Mouse (Mus musculus): Measurements from ENCODE around the gene Ube2l3. TPM values are rescaled to one million over a fixed set of nuclear protein-coding genes. Genes with fewer than 3 reads are reported as not detected.

The Ube2l3 gene
- polyA plus RNA-seq, 1 experiment from 2014 or later: 358 TPM

DNA sequence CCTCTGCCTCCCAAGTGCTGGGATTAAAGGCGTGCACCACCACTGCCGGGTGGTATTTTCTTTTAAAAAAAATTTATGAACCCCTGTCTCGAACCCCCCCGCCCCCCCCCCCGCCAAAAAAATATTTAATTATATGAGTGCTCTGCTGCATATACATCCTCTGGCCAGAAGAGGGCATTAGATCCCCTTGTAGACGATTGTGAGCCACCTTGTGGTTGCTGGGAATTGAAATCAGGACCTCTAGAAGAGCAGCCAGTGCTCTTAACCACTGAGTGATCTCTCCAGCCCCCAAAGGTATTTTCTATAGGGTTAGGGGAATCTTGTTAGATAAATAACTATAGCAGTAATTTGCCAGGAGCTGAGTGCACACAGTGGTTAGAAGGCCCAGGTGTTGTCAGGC is 2.5 kb upstream of the Ube2l3 start:
- no peaks in the 10 kb centered on the region for H3K36me3 ChIP-seq
- peaks cover 21% of the 10 kb centered on the region for H3K27me3 ChIP-seq
- H3K4me3 ChIP-seq: no peak overlapping the region
- no peak for ATAC-seq (ENCODE audit: insufficient number of reproducible peaks, insufficient read depth, low FRiP score, low TSS enrichment)
- H3K4me2 ChIP-seq (replicated peaks): no peak overlapping the region
- H3K9me3 ChIP-seq: no peaks in the 10 kb centered on the region
- H3K4me1 ChIP-seq: peaks cover 18% of the 10 kb centered on the region
- no peak overlapping the region for H3K27ac ChIP-seq
- WGBS: 5% methylated on average over 6 of the region's 6 CpGs
- H3K9ac ChIP-seq: no peak overlapping the region

DNA sequence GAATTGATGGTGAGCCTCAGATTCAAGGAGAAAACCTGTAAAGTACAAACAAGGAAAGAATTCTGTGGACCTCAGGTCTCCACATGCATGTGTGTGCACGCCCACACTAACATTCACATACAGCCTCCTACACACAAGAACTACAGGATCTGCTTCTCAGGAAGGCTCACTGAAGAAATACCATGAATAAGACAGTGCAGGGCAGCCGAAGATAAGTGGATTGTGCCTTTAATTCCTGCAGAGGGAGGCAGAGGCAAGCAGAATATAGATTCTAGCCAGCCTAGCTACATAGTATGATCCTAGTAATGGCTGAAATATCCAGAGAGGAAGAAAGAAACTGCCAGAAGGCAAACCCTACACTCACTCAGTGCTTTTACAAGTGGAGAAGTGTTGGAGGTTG is 472 bp downstream of the Ube2l3 start:
- ATAC-seq (ENCODE audit: insufficient number of reproducible peaks, insufficient read depth, low FRiP score, low TSS enrichment): no peak
- H3K9me3 ChIP-seq: no peaks in the 10 kb centered on the region
- WGBS: 65% methylated on average over 2 of the region's 2 CpGs
- H3K27ac ChIP-seq: no peak overlapping the region
- H3K4me1 ChIP-seq: peaks cover 11% of the 10 kb centered on the region
- H3K4me3 ChIP-seq: no peak overlapping the region
- peak overlapping the region; percentile 71; the same call in 1 of the 2 replicates for H3K4me2 ChIP-seq (replicated peaks)
- peaks cover 6% of the 10 kb centered on the region; the same call in 1 of the 2 replicates for H3K27me3 ChIP-seq
- H3K36me3 ChIP-seq: no peaks in the 10 kb centered on the region
- no peak overlapping the region for H3K9ac ChIP-seq

- Histone ChIP-seq H3K4me2 (replicated peaks) (peak overlapping the region; percentile 71), H3K9ac (peak overlapping the region; percentile 100), H3K36me3 (no peaks in the 10 kb centered on the region), H3K4me1 (peaks cover 11% of the 10 kb centered on the region), H3K27ac (peak overlapping the region; percentile 67), H3K4me3 (peak overlapping the region; percentile 100), H3K9me3 (no peaks in the 10 kb centered on the region), H3K27me3 (no peaks in the 10 kb centered on the region)
- under 1% methylated on average over 62 of the region's 72 CpGs for WGBS
- peak; percentile 81 for ATAC-seq (ENCODE audit: insufficient number of reproducible peaks, insufficient read depth, low FRiP score, low TSS enrichment)
Observed at GRCm38 (mm10) chr16:17200953-17201707, 1.3 kb downstream of the Ube2l3 start.

DNA sequence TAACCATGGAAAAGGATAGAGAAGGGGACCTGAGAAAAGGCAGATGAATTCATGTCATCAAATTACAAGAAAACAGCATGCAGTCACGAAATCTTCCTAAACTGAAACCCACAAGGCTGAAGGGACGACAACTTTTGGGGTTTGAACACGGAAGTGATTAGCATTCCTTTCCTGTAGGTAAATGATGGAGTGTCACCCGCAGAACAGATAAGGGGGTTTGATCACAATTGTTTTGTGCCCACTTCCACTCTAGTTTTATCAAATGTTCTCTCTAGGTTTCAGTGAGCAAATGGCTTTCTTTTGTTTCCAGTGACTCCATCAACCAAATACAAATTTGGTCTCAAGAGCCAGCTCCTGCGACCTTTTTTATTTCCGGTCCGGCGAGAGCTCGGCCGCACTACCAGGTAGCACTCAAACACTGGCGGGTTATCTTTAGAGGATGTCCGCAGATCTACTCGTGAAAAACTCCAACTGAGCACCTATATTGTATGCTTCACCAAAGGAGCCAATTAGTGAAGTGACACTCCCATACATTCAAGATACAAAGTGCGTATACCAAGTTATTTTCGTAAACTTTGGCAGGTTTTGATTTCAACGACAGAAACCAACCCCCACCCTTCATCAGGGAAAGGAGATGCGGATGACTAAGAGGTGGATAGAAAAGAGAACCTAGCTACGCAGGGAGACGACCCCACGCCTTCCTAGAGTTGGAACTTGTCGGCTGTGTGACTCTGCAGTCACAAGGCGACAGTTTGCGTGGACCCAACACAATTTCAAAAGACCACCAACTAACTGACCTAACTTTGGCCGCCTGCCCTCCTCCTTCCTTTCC is 2.1 kb downstream of the Ube2l3 start:
- Histone ChIP-seq H3K36me3 (no peaks in the 10 kb centered on the region), H3K27me3 (no peaks in the 10 kb centered on the region), H3K9me3 (no peaks in the 10 kb centered on the region), H3K4me1 (peaks cover 11% of the 10 kb centered on the region), H3K4me3 (peak overlapping the region; percentile 100), H3K27ac (peak overlapping the region; percentile 67), H3K9ac (peak overlapping the region; percentile 100), H3K4me2 (replicated peaks) (peak overlapping the region; percentile 71)
- 6% methylated on average over 24 of the region's 24 CpGs for WGBS
- no peak for ATAC-seq (ENCODE audit: insufficient number of reproducible peaks, insufficient read depth, low FRiP score, low TSS enrichment)

DNA sequence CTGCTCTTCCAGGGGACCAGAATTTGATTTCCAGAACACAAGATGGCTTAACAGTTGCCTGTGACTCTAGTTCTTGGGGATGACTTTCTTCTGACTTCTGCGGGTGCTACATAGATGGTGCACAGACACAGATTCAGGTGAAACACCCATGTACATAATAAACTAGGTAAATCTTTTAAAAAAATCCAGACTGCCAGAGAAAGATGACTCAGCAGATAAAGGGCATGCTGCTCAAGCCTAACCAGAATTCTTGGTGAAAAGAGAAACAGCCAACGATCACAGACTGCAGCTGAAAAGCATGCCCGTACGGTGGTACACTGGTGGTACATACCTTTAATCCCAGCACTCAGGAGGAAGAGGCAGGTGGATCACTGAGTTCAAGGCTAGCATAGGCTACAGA is 8.6 kb downstream of the Ube2l3 start:
- H3K36me3 ChIP-seq: peaks cover 8% of the 10 kb centered on the region; the same call in 1 of the 2 replicates
- H3K9me3 ChIP-seq: no peaks in the 10 kb centered on the region
- H3K27me3 ChIP-seq: no peaks in the 10 kb centered on the region
- WGBS: 96% methylated on average over 4 of the region's 4 CpGs
- no peak overlapping the region for H3K4me3 ChIP-seq
- H3K4me2 ChIP-seq (replicated peaks): no peak overlapping the region
- no peak for ATAC-seq (ENCODE audit: insufficient number of reproducible peaks, insufficient read depth, low FRiP score, low TSS enrichment)
- no peak overlapping the region for H3K9ac ChIP-seq
- no peaks in the 10 kb centered on the region for H3K4me1 ChIP-seq
- no peak overlapping the region for H3K27ac ChIP-seq

- Histone ChIP-seq H3K36me3 (peaks cover 18% of the 10 kb centered on the region), H3K9ac (no peak overlapping the region), H3K4me1 (no peaks in the 10 kb centered on the region), H3K4me3 (no peak overlapping the region), H3K4me2 (replicated peaks) (no peak overlapping the region), H3K27ac (no peak overlapping the region), H3K27me3 (no peaks in the 10 kb centered on the region), H3K9me3 (no peaks in the 10 kb centered on the region)
- ATAC-seq (ENCODE audit: insufficient number of reproducible peaks, insufficient read depth, low FRiP score, low TSS enrichment): no peak
Observed at GRCm38 (mm10) chr16:17185475-17185874, 17.0 kb downstream of the Ube2l3 start.

DNA sequence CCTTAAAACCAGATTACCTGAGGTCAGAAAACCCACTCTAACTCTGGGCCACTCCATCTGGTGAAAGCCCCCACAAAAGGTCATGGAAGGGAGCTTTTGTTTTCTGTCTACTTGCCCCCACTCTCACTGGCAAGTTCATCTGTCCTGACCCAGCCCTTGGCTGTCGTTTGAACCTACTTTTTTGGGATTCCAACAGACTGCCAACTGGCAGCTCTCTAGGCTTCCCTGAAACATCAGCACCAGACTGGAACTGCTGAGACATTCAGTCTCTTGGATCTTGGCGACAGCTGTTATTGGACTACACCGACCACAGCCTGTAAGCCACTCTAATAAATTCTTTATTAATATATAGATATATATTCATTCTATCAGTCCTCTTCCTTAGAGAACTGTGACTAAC is 19.4 kb downstream of the Ube2l3 start:
- peaks cover 22% of the 10 kb centered on the region for H3K36me3 ChIP-seq
- H3K9ac ChIP-seq: no peak overlapping the region
- 84% methylated on average over 3 of the region's 3 CpGs for WGBS
- H3K9me3 ChIP-seq: no peaks in the 10 kb centered on the region
- no peak overlapping the region for H3K4me3 ChIP-seq
- ATAC-seq (ENCODE audit: insufficient number of reproducible peaks, insufficient read depth, low FRiP score, low TSS enrichment): no peak
- no peaks in the 10 kb centered on the region for H3K27me3 ChIP-seq
- no peak overlapping the region for H3K4me2 ChIP-seq (replicated peaks)
- no peak overlapping the region for H3K27ac ChIP-seq
- no peaks in the 10 kb centered on the region for H3K4me1 ChIP-seq

- Histone ChIP-seq H3K36me3 (peaks cover 22% of the 10 kb centered on the region), H3K27ac (no peak overlapping the region), H3K4me3 (no peak overlapping the region), H3K27me3 (no peaks in the 10 kb centered on the region), H3K4me2 (replicated peaks) (no peak overlapping the region), H3K4me1 (no peaks in the 10 kb centered on the region), H3K9ac (no peak overlapping the region), H3K9me3 (no peaks in the 10 kb centered on the region)
- no peak for ATAC-seq (ENCODE audit: insufficient number of reproducible peaks, insufficient read depth, low FRiP score, low TSS enrichment)
- 76% methylated on average over 2 of the region's 2 CpGs for whole genome bisulfite sequencing
Observed at GRCm38 (mm10) chr16:17182136-17182535, 20.3 kb downstream of the Ube2l3 start.

- Histone ChIP-seq H3K4me1 (no peaks in the 10 kb centered on the region), H3K9me3 (no peaks in the 10 kb centered on the region), H3K4me3 (no peak overlapping the region), H3K9ac (no peak overlapping the region), H3K27me3 (no peaks in the 10 kb centered on the region), H3K4me2 (replicated peaks) (no peak overlapping the region), H3K36me3 (peaks cover 18% of the 10 kb centered on the region), H3K27ac (no peak overlapping the region)
- 88% methylated on average over 4 of the region's 4 CpGs for WGBS
- no peak for ATAC-seq (ENCODE audit: insufficient number of reproducible peaks, insufficient read depth, low FRiP score, low TSS enrichment)
Observed at GRCm38 (mm10) chr16:17181382-17181781, 21.1 kb downstream of the Ube2l3 start.

DNA sequence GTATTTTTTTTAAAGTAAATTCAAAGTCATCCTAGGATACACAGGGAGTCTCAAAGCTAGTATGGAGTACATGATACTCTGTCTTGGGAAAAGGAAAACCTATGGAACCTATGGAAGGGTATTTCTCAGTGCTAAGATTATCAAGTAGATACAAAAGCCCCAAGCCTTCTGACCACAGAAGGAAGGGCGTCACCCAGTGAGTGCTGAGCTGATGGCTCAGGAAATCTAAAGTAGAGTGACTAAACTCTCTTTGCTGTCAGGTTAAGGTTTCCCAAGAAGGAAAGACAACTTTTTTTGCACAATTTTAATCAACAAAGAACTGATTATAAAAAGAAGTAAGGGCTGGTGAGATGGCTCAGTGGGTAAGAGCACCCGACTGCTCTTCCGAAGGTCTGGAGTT is 22.7 kb downstream of the Ube2l3 start:
- Histone ChIP-seq H3K27ac (no peak overlapping the region), H3K9ac (no peak overlapping the region), H3K4me1 (no peaks in the 10 kb centered on the region), H3K36me3 (peaks cover 12% of the 10 kb centered on the region), H3K4me2 (replicated peaks) (no peak overlapping the region), H3K9me3 (no peaks in the 10 kb centered on the region), H3K4me3 (no peak overlapping the region), H3K27me3 (no peaks in the 10 kb centered on the region)
- ATAC-seq (ENCODE audit: insufficient number of reproducible peaks, insufficient read depth, low FRiP score, low TSS enrichment): no peak
- WGBS: 90% methylated on average over 3 of the region's 3 CpGs

GRCm38 (mm10) chr16:17177623-17178170 is 24.8 kb downstream of the Ube2l3 start:
- Histone ChIP-seq H3K4me3 (no peak overlapping the region), H3K4me1 (no peaks in the 10 kb centered on the region), H3K4me2 (replicated peaks) (no peak overlapping the region), H3K36me3 (peaks cover 21% of the 10 kb centered on the region), H3K9ac (no peak overlapping the region), H3K9me3 (no peaks in the 10 kb centered on the region), H3K27ac (no peak overlapping the region), H3K27me3 (no peaks in the 10 kb centered on the region)
- WGBS: 100% methylated on average over 1 of the region's 1 CpGs
- no peak for ATAC-seq (ENCODE audit: insufficient number of reproducible peaks, insufficient read depth, low FRiP score, low TSS enrichment)

DNA sequence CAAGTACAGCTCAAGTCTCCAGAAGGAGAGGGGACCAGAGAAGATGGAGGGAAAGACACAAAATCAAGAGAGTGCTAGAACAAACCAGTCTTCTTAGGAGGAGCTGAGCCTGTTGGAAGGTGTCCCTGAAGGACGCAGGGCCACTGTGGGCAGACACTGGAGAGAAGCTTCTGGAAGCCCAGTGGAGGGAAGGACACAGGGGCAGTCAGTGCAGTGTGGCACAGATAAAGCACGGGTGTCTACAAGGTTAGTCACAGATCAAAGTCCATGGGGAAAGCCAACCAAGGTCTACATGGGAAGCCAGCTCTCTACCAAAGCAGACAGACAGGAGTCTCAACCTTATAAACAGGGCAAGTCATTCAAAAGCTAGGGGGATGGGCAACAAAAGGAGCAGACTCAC is 26.7 kb downstream of the Ube2l3 start:
- H3K36me3 ChIP-seq: peaks cover 35% of the 10 kb centered on the region
- no peak overlapping the region for H3K27ac ChIP-seq
- H3K4me1 ChIP-seq: no peaks in the 10 kb centered on the region
- no peak overlapping the region for H3K9ac ChIP-seq
- 87% methylated on average over 2 of the region's 2 CpGs for WGBS
- no peak overlapping the region for H3K4me2 ChIP-seq (replicated peaks)
- H3K4me3 ChIP-seq: no peak overlapping the region
- ATAC-seq (ENCODE audit: insufficient number of reproducible peaks, insufficient read depth, low FRiP score, low TSS enrichment): no peak
- no peaks in the 10 kb centered on the region for H3K27me3 ChIP-seq
- H3K9me3 ChIP-seq: no peaks in the 10 kb centered on the region

Data from embryonic facial prominence, embryonic 12.5 days (tissue).